Mouse (Mus musculus) adipocyte (in vitro differentiated cells): ENCODE measurements around the gene Odf4.
"Not testable (repeated sequence)": the region's sequence is repeated elsewhere in the genome, so short reads cannot be mapped to it uniquely, and the experiment has no call there.

ENCODE experiments used
- DNase-seq: peaks from one replicate; pipeline ENCODE4 v3.0.0-alpha.2; 2016; ENCODE audit warnings: low spot score

Gene Odf4

GRCm38 (mm10) chr11:68926981-68927380, at the start of gene Odf4:
TSS of gene Odf4 (minus strand) at chr11:68927081.
- no peak for DNase-seq

DNA sequence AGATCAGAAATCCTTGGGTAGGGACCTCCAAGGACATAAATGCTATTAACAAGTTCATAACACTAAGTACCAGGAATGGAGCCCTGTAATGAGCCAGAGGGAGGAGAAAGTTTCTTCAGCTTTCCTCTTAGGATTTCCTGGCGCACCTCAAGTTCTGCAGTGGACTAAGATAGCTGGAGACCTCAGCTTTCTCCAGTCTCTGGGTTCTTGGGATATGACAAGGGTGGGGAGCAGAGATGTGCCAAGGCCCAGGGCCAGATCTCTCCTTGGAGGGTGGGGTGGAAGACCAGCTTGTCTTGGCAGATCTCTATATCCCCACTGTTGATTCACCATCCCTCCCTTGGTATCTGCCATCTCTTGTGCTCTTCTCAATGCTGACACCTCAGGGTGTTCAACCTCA, 48.7 kb upstream of the Odf4 start:
- no peak for DNase-seq

GRCm38 (mm10) chr11:68975085-68975484, 48.2 kb upstream of the Odf4 start, which contains the start of gene Rangrf:
TSS of gene Rangrf (minus strand) at chr11:68975185.
- DNase-seq = no peak

GRCm38 (mm10) chr11:68974059-68974450, 47.2 kb upstream of the Odf4 start:
- DNase-seq = no peak

DNA sequence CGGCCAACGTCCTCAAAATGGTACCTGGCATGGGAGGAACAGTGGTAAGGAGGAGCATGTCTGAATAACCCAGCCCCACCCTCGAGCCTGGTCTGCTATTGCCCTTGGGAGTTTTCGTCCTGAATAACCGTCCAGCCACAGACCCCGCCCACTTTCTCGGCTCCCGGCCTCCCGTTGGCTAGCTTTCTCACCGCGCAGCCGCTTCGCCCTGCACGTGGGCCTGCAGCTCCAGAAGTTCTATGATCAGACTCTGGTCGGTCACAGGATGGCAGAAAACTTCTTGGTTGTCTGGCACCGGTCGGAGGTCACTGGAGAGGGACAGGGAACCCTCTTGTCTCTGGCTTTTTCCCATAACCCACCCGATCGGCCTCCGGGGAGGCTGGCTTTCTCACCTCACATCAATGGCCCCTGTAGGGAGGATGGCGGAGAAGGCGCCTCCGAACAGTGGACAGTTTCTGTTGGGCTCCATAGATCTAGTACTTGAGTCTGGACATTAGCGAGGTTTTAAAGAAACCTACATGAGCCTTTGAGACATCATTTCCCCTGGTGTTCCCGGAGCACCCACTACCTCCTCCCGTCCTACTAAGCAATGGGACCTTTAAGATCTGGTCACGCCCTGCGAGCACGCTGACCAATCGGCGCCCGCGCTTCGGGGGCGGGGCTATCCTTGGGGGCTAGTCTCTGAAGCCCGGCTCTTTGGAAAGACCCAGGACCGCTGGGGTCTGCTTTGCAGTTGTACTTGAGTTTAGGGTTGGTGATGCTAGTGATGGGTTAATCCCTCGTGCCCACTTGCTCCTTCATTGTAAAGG, 46.6 kb upstream of the Odf4 start:
- DNase-seq = peak; percentile 74

- DNase-seq = peak; percentile 60
Observed at GRCm38 (mm10) chr11:68970232-68970631, 43.4 kb upstream of the Odf4 start.

DNA sequence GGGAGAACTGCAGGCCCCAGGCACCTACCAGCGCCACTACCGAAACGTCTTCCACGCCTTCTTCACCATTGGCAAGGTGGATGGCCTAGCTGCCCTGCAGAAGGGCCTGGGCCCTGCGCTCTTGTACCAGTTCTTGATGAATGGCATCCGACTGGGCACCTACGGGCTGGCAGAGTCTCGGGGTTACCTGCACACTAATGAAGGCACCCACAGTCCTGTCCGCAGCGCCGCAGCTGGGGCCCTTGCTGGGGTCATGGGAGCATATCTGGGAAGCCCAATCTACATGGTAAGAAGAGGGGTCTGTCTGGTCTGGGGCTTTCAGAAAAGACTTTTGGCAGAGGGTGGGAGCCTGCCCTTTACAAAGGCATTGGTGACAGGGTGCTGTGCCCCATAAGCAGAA, 41.9 kb upstream of the Odf4 start:
- no peak for DNase-seq

DNA sequence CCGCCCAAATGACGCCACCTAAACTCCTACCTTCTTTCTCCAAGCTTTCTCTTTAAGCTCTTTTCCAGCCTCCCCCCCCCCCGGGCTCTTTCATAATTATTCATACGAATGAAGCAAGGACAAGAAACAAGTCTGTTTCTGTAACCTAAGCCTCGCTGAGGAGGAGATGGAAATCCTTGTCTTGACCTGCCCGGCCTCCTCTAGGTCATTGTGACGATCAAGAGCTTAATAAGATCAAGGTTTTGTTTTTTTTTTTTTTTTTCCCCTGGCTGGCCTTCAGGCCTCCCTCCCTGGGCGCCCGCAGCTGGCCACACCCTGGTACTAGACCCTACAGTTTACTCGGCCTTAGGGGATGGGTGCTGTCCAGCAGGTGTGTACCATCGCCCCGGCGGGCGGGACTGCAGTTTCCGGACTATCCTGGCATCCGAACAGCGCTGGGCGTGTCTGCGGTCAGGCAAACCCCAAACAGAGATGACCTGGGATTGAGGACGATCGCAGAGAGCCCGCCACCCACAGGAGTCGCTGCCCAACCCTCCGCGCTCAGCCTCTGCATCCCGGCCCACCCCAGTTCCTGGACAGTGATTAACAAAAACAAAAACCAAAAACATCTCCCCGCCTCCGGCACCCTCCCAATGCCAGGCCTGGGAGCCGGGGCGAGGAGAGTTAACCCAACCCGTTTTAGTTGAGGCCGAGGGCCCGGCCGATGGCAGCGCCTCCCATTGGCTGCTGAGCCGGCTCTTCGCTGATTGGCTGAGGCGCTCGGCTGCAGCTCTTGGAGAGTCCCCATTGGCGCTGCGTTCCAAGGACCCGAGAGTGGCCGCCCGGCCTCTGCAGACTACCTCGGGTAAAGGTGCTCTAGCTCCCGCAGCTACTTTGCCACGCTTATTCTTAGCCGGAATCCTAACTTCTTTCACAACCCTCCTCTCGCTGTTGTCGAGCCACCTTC, 40.7 kb upstream of the Odf4 start, which contains the start of gene Slc25a35:
Gene Slc25a35, plus strand, starts transcription at position 795 of the 946 bp plus-strand sequence.
- DNase-seq = peak; percentile 89

GRCm38 (mm10) chr11:68966554-68966953, 39.7 kb upstream of the Odf4 start:
- no peak for DNase-seq

DNA sequence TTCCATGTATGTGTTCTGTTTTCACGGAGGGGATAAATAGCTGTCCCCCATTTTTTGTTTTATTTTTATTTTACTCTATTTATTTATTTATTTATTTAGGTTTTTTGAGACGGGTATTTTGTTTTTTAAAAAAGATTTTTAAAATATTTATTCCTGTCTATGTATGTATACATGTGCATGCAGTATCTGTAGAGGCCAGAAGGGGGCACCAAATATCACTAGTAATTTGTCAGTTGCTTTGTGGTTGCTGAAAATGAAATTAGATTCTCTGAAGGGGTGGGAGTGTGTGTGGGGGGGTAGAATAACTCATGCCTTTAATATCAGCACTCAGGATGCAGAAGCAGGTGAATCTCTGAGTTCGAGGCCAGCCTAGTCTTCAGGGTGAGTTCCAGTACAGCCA, 39.0 kb upstream of the Odf4 start:
- DNase-seq = peak; percentile 53

DNA sequence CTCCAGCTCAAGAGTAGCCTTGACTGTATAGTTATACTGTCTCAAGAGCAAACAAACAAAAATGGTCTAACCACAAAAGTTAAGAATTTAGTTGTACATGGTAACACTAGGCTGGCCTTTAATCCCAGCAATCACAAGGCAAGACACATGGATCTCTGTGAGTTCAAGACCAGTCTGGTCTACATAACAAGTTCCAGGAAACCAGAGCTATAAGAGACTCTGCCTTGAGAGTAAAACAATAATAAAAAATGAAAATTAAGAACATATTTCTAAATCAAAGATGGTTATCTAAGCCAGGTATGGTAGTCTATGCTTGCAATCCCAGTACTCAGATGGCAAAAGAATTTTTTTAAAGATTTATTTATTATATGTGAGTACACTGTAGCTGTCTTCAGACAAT, 38.2 kb upstream of the Odf4 start:
- DNase-seq = no peak

- DNase-seq = no peak
Observed at GRCm38 (mm10) chr11:68963405-68963804, 36.5 kb upstream of the Odf4 start.

DNA sequence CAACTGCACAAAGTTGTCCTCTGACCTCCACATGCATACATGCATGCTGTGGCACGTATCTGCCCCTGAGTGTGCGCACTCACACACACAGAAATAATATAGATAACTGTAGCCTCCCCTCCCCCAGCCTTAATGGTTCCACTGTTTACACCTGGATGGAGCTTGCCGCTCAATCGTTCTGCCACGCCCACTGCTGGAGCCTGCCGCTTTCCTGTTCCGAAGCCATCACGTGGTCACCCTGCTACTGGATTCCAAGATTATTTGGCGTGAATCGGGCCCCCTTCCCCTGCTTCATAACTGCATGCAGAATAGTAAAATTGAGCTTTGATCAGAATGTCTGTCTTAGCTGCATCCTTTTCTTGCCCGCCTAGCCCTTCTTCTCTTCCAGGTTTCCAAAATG, 35.3 kb upstream of the Odf4 start:
- DNase-seq = not testable (repeated sequence)

- DNase-seq = no peak
Observed at GRCm38 (mm10) chr11:68961596-68961995, 34.7 kb upstream of the Odf4 start.

DNA sequence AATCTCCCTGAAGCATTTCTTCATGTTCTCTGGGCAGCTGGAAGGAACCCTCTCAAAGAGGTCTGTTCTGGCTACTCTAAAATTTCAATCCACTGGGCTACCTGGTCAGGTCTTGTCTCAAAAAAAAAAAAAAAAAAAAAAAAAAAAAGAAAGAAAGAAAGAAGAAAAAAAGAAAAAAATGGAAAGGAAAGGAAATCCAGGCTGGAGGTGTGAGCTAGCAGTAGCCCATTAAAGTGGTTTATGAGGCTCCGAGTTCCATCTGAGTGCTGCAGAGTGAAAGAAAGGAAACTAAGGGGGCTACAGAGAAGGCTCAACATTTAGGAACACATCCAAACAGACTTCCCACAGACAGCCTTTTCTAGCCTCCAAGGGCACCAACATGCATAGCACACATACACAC, 31.1 kb upstream of the Odf4 start:
- no peak for DNase-seq

GRCm38 (mm10) chr11:68957308-68957707, 30.4 kb upstream of the Odf4 start, which contains the start of gene Arhgef15:
TSS of gene Arhgef15 (minus strand) at chr11:68957480.
- DNase-seq = no peak

DNA sequence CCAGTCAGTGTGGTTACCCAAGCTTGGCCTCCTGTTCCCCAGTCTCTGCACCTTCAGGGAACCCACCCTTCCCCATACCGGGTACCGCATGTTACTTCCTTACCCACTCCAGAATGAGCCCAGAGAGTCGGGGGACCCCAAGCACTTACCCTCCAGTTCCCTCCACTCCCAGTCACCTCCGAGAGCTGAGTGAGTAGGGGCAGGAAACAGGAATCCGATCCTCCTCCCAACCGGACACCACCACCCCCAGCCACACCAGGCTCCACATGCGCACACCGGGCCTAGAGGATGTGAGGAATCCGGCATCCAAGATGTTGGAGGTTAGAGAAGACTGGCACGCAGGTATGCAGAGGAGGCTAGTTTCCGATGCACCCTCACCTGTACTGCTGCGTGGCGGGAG, 29.8 kb upstream of the Odf4 start:
- DNase-seq = no peak

DNA sequence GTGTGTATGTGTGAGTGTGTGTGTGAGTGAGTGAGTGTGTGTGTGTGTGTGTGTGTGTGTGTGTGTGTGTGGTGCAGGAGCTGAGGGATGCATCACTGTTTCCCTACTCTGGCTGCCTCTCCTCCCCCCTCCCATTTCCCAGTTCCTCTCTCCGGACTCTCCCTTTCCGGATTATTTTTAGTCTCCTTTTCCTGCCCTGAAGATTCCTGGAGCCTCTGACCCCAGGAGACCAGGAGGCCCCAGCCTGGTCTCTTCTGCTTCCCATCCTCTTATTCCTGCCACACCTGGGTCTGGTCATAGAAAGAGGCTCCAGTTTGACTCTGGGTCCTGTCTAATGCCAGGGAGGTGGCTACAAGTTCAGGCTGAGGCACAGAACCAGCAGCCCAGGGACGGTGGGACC, 29.2 kb upstream of the Odf4 start:
- no peak for DNase-seq

GRCm38 (mm10) chr11:68955473-68955872, 28.6 kb upstream of the Odf4 start:
- no peak for DNase-seq

- DNase-seq = no peak
Observed at GRCm38 (mm10) chr11:68954408-68954807, 27.5 kb upstream of the Odf4 start.

DNA sequence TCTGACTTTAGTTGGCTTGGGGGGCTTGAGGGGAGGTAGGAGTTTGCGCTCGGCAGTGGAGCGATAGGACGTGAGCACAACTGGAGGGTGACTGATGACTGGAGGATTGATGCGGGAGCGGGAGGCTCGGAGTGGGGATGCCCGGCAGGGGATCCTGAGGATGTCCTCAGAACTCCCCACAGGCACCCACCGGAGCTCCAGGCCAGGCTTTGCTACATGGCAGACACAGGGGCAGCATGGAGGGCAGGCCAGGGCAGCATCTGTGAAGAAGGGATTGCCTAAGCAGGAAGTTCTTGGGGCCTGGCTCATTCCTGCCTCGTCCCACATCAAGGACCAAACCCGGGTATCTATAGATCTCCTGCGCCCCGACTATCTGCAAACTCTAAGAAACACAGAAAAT, 27.0 kb upstream of the Odf4 start:
- DNase-seq = no peak

DNA sequence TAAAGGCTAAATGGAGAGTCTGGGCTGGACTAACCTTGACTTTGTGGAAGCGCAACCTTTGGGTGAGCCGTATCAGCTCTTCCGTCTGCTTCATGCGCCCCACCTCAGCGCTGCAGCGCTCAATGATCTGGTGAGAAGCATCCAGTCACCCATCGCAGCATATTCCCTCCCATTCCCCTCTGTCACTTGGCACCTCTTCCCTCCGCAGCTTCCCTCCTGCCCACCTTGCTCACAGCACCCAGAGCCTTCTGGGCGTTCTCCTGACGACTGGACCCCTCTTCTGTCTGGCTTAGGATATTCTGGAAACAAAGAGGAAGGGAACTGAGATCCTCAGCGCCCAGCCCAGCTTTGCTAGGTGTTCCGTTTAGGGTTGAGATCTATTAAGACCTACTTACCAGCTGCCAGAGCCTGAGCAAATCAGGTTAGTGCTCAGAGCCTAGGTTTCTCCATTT, 20.7 kb upstream of the Odf4 start:
- no peak for DNase-seq
